Mouse (Mus musculus) gastrocnemius, adult 8-10 months (tissue): Measurements from ENCODE around the gene Alg1. TPM values are rescaled to one million over a fixed set of nuclear protein-coding genes. Genes with fewer than 3 reads are reported as not detected.
A peak's percentile ranks its signal among the peaks of the same experiment; 100 is the strongest.
"Not testable (repeated sequence)": the region's sequence is repeated elsewhere in the genome, so short reads cannot be mapped to it uniquely, and the experiment has no call there.

Experiments
- DNase-seq, 2 experiments: peaks; one replicate each; pipeline ENCODE4 v3.0.0; 2022; ENCODE audit warnings: low spot score in 2 of 2
- total RNA-seq, 4 experiments: library from RNA; stranded (reverse); gene quantifications; 2 replicates each; pipeline ENCODE4 v1.2.4; 2022

Alg1 gene
- 10 to 100 TPM; 10.5 to 11.8 (median 11.0) TPM for total RNA-seq

GRCm38 (mm10) chr16:5233418-5234313, at the start of gene Alg1:
Gene Alg1, plus strand, starts transcription at chr16:5233621.
- DNase-seq: peak; percentile 80 to 91

DNA sequence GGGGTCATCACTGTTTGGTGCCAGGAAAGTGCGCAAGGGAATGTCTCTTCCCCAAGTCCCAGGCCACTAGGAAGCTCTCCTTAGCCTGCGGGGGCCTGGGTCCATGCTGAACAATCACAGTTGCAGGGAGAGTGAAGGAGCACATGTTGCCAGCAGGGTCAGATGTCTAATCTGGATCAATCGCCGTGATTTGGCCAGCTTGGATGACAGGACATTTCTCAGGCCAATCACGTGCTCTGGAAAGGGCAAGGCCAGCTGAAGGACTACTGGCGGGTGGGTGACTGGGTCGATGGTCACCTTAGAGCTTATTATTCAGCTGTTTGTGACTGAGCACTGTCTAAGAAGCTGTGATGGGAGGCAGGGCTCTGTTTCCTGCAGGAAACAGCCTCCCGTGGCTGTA, 49.3 kb upstream of the Alg1 start:
- no peak for DNase-seq

DNA sequence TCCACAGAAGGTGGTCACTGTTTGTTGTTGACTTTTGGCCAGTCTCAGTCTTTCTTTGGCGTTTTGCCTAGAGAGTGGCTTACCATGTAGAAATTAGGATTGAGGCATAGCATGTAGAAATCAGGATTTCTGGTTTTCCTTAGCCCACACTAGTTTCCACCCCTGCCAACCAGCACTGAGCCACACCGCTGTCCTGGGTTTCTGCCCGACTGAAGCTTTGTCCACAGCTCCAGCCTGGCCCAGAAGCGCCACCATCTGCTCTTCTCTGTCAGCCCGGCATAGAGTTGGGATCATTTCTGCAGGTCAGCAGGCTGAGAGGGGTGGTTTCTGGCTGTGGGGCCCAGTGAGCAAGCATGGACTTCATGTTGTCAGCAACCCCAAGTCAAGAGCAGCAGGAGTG, 48.5 kb upstream of the Alg1 start:
- DNase-seq: peak in 1 of 2 experiments; percentile 45

GRCm38 (mm10) chr16:5185691-5186090, 47.7 kb upstream of the Alg1 start:
- peak in 1 of 2 experiments; percentile 63 for DNase-seq

- peak; percentile 48 to 51 for DNase-seq
These were observed 47.2 kb upstream of the Alg1 start for GRCm38 (mm10) chr16:5186234-5186633.

DNA sequence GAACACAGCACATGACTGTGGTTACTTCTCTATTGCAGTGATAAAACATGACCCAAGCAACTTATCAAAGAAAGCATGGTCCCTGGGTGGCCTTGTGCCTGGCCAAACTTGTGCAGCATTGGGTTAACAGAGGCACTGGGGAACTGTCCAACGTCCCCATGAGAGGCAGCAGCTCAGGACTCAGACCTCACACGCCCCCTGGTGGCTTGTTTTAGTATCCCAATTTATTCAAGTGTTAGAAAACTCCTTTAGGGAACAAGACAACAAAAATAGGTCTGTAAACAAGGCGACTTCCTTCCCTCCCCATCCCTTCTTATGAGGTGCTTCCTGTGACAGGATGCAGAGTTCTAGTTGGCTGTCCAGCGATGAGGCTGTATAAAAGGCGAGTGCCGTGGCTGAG, 38.3 kb upstream of the Alg1 start:
- peak; percentile 25 to 37 for DNase-seq

GRCm38 (mm10) chr16:5202681-5203080, 30.7 kb upstream of the Alg1 start:
- DNase-seq: no peak

DNA sequence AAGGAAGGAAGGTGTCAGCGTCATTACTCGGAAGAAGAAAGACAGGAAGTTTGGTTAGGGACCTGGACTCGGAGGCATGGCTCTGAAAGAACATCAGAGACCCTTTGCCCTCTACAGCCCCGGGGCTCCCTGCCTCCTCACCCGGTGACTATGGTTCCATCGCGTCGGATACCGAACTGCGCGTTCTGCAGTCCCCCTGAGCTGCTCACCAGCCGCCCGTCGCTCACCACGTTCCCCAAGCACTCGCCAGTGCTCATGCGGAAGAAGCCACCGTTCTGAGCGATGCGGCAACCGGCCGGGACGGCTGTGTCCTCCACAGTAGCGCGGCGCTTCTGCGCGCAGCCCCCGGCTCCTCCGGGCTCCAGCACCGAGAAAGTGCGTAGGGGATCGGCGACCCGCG, 30.2 kb upstream of the Alg1 start:
- no peak for DNase-seq

- DNase-seq: peak; percentile 63 to 81
These were observed 29.6 kb upstream of the Alg1 start, which contains the start of gene Nagpa for GRCm38 (mm10) chr16:5203668-5204433. Gene Nagpa, minus strand, starts transcription at chr16:5204012.

- no peak for DNase-seq
These were observed 27.9 kb upstream of the Alg1 start for GRCm38 (mm10) chr16:5205431-5205970.

GRCm38 (mm10) chr16:5206051-5206450, 27.4 kb upstream of the Alg1 start:
- DNase-seq: no peak

- DNase-seq: no peak
These were observed 23.1 kb upstream of the Alg1 start for GRCm38 (mm10) chr16:5210365-5210764.

GRCm38 (mm10) chr16:5212150-5212549, 21.3 kb upstream of the Alg1 start:
- no peak for DNase-seq

GRCm38 (mm10) chr16:5214126-5214525, 19.3 kb upstream of the Alg1 start:
- no peak for DNase-seq

- no peak for DNase-seq
These were observed 16.7 kb upstream of the Alg1 start for GRCm38 (mm10) chr16:5216686-5217085.

- no peak for DNase-seq
These were observed 15.9 kb upstream of the Alg1 start for GRCm38 (mm10) chr16:5217341-5218133.

- no peak for DNase-seq
These were observed 12.0 kb upstream of the Alg1 start for GRCm38 (mm10) chr16:5221403-5221802.

GRCm38 (mm10) chr16:5222140-5222539, 11.3 kb upstream of the Alg1 start, which contains the start of gene AU021092:
Gene AU021092, minus strand, starts transcription at chr16:5222299.
- no peak for DNase-seq

DNA sequence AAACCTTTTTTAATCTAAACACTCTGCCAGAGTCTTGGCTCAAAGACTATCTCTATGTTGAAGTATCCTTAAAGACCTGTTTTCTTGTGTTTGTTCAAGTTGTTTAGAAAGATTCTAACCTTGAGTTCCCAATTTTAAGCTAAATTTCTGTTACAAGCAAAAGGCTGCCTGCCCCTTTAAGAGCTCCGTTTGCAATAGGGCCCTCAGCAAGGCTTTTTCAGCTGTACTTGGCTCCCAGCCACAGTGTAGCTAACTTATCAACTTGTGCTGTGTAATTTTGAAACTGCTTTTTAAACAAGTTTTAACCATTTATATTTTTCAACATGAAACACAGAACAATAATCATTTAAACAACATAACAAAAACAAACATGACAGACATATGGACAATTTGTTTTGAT, 6.9 kb upstream of the Alg1 start:
- not testable (repeated sequence) for DNase-seq

GRCm38 (mm10) chr16:5227501-5227900, 5.9 kb upstream of the Alg1 start:
- DNase-seq: not testable (repeated sequence)

GRCm38 (mm10) chr16:5228103-5228502, 5.3 kb upstream of the Alg1 start:
- DNase-seq: not testable (repeated sequence)
